Mouse (Mus musculus) spleen, adult 2 months (tissue): ENCODE measurements around the gene Thbs3.

Experiments used
- CTCF ChIP-seq: fragments of 200-500 bp; IDR thresholded peaks from 2 replicates; pipeline ENCODE4 v1.5.1; 2011; ENCODE audit warnings: mild to moderate bottlenecking, inconsistent platforms; ENCODE audit not compliant: insufficient read depth, insufficient read length, insufficient replicate concordance; ENCODE audit errors: extremely low read depth
- POLR2A ChIP-seq: fragments of 200-500 bp; IDR thresholded peaks from 2 replicates; pipeline ENCODE4 v1.6.1; 2011; ENCODE audit warnings: low read depth, low read length, inconsistent platforms

DNA sequence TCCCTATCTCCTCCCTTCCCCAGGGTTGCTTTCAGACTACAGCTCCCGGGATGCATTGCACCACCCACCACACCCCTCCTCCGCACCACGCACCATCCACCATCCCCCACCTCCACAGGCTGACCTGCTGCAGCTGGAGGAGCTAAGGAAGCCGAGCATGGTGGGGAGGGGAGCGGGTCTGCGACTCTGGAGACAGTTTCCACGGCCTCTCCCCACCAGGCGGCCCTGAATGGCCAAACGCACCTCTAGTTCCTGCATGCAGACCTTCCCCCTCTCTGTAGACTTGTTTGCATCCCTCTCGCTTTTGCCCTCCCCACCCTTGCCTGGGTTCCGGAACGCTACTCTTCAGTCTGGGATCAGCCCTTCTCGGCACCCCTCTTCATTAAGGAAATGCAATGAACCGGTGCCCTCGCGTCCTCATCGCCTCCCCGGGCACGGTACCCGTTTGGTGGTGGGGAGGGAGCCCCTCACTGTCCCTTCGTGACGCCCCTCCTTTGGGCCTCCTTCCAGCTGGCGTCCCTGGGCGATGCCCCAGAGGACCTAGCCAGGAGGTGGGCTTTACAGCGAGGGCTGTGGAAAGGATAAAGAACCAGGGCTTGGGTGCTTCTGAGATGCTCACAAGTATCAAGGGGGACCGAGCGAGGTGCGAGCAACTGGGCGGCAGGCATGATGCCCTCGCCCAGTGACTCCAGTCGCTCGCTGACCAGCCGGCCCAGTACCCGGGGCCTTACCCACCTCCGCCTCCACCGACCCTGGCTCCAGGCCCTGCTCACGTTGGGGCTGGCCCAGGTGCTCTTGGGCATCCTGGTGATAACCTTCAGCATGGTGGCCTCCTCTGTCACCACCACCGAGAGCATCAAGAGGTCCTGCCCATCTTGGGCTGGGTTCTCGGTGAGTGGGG lies 31.7 kb upstream of the Thbs3 start, which contains the start of gene Fam189b:
- no peak for TF ChIP-seq CTCF
- TF ChIP-seq POLR2A: no peak
